Mouse (Mus musculus) kidney, adult 2 months (tissue): ENCODE results near the gene Creb5.

Experiments used
- CTCF ChIP-seq: fragments of 200-500 bp; conservative IDR thresholded peaks from 2 replicates; pipeline ENCODE4 v1.5.1; 2011; ENCODE audit warnings: low read depth, mild to moderate bottlenecking, control low read depth, low read length, moderate library complexity, mixed read lengths; ENCODE audit not compliant: insufficient read depth, insufficient read length
- POLR2A ChIP-seq: fragments of 200-500 bp; IDR thresholded peaks from one replicate; pipeline ENCODE4 v1.6.1; 2011; ENCODE audit warnings: low read depth, low read length, control low read depth

DNA sequence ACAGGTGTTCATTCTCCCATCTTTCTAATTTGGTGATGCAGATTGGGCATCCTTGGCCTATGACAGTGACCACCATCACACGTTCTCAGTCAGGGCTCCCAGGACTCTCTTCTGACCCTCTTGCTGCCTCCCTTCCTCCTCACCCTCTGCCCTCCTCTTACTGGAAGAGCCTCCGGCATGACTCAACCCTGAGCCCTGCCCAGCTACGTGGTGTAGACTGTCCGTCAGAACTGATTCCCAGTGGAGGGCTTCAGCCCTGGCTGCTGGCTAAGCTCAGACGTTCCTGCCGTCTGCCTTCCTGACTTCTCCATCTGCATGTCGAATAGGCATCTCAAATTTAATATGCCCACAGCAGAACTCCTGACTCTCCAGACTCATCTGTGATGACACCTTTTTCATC, 275.5 kb downstream of the Creb5 start:
- TF ChIP-seq CTCF: no peak
- TF ChIP-seq POLR2A: no peak
